Mouse (Mus musculus) forebrain, embryonic 14.5 days (tissue): Measurements from ENCODE around the gene Gm26558. TPM values are rescaled to one million over a fixed set of nuclear protein-coding genes. Genes with fewer than 3 reads are reported as not detected.

Experiments used
- ATAC-seq: fragments of 200-750 bp; cut with Nextera tagmentation; 2 replicates; pipeline ENCODE4 v1.8.0; 2017; ENCODE audit warnings: mild to moderate bottlenecking, moderate library complexity
- DNase-seq: peaks from one replicate; pipeline ENCODE4 v3.0.0-alpha.2; 2015; ENCODE audit warnings: low spot score
- H3K27ac ChIP-seq: fragments of 300-500 bp; sonication (generic); 2 replicates; pipeline ENCODE4 v1.5.1; 2014; ENCODE audit warnings: low read depth, mild to moderate bottlenecking, control low read depth, low read length, moderate library complexity
- H3K27me3 ChIP-seq: fragments of 300-500 bp; sonication (generic); replicated peaks from 2 replicates; pipeline ENCODE4 v1.6.1; 2014; ENCODE audit warnings: low read length, control low read depth, mixed read lengths; ENCODE audit not compliant: control insufficient read depth, insufficient read depth
- H3K36me3 ChIP-seq: fragments of 300-500 bp; sonication (generic); 2 replicates; pipeline ENCODE4 v1.6.1; 2014; ENCODE audit warnings: low read length, control low read depth; ENCODE audit not compliant: control insufficient read depth, insufficient read depth
- H3K4me1 ChIP-seq: fragments of 300-500 bp; sonication (generic); 2 replicates; pipeline ENCODE4 v1.6.1; 2014; ENCODE audit warnings: antibody characterized with exemption, low read length, control low read depth; ENCODE audit not compliant: control insufficient read depth, insufficient read depth
- H3K4me2 ChIP-seq: fragments of 300-500 bp; sonication (generic); 2 replicates; pipeline ENCODE4 v1.6.1; 2014; ENCODE audit warnings: mild to moderate bottlenecking, control low read depth, low read length
- H3K4me3 ChIP-seq: fragments of 300-500 bp; sonication (generic); 2 replicates; pipeline ENCODE4 v1.5.1; 2014; ENCODE audit warnings: low read depth, low read length, control low read depth
- H3K9ac ChIP-seq: fragments of 300-500 bp; sonication (generic); 2 replicates; pipeline ENCODE4 v1.6.1; 2014; ENCODE audit warnings: mild to moderate bottlenecking, low read length, control low read depth, moderate library complexity
- H3K9me3 ChIP-seq: fragments of 300-500 bp; sonication (generic); replicated peaks from 2 replicates; pipeline ENCODE4 v1.6.1; 2016; ENCODE audit warnings: low read length, control low read depth, mixed read lengths; ENCODE audit not compliant: control insufficient read depth
- WGBS: fragments of 180-500 bp; shearing (Covaris S2); extraction: QIAGEN DNeasy Blood & Tissue Kit; methylation state at CpG from one replicate; pipeline ENCODE4 v1.1.7; 2014; 5-methylcytosine and 5-hydroxymethylcytosine counted together
- polyA plus RNA-seq: library from polyadenylated mRNA; unstranded; fragments of >200 nt; fragmentation: Nextera tagmentation; extraction: Ambion mirVana; gene quantifications from 2 replicates; pipeline ENCODE4 v1.2.1, GENCODE M21; 2014

Gene Gm26558
- polyA plus RNA-seq, 1 experiment from 2014 or later = 2.6 TPM

DNA sequence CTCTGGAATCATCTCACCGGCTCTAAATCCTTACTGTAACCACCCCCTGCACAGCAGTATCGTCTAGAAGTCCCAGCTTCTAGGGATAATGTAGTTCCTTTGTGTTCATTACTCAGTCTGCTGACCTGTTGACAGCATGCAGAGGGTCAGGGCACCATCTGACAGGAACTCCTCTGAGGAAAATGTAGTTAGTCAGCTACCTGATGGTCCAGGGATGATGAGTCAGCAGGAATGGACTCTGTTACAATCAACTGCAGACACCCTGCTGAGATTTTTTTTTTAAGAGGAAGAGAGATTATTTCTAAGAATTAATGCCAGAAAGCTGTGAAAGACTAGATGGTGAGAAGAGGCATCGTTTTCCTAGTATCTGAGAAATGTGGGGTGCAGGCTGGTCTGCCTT lies 45.3 kb downstream of the Gm26558 start:
- H3K27ac ChIP-seq = no peak overlapping the region
- no peaks in the 10 kb centered on the region for H3K27me3 ChIP-seq
- no peak overlapping the region for H3K4me3 ChIP-seq
- no peak for ATAC-seq
- no peak for DNase-seq
- no peak overlapping the region for H3K4me2 ChIP-seq
- no peaks in the 10 kb centered on the region for H3K36me3 ChIP-seq
- H3K9me3 ChIP-seq = no peaks in the 10 kb centered on the region
- 74% methylated on average over 3 of the region's 3 CpGs for WGBS
- H3K9ac ChIP-seq = no peak overlapping the region
- no peaks in the 10 kb centered on the region for H3K4me1 ChIP-seq

DNA sequence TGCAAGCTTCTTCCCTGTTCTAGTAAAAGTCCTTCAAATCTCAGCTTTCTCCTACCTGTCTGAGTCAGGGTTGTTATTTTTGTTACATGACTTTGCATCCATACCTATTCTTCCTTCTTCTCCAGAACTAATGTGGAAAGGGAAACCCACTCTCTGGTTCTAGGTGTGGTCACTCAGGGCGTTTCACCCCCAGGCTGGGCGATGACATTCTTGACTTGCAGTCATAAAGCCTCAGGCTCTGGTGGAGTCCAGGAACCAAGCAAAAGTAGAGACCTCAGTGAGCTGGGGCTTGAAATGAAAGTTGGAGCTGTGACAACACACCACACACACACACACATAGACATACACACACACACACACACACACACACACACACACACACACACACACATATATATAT lies 45.8 kb downstream of the Gm26558 start:
- Histone ChIP-seq H3K27me3 (no peaks in the 10 kb centered on the region), H3K4me2 (no peak overlapping the region)
- WGBS = 88% methylated on average over 2 of the region's 2 CpGs

DNA sequence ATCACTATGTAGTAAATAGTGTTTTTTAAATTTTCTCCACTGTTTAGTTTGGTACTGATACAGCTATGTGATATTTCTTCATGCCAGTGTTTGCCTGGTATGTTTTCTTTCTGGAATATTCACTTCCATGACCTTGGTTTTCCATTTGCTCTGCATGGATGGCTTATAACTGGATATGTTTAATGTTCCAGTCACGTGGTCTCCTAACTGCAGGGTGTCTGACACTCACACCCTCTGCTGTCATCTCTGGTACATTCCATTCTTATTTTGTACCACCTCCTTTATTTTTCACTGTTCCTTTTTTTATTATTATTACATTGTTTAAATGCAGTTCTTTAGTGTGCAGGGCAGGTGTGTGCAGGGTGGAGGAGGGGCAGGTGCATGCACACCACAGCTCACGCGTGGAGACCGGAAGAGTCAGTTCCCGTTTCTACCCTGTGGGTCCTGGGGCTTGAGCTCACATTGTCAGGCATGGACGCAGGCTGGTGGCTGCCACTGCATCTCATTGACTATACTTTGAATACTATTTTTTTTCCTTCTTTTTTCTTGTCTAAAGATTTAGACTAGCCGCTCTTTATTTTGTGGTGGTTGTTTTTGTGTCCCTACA lies 47.1 kb downstream of the Gm26558 start:
- H3K36me3 ChIP-seq = no peaks in the 10 kb centered on the region
- H3K4me3 ChIP-seq = no peak overlapping the region
- no peak overlapping the region for H3K9ac ChIP-seq
- no peaks in the 10 kb centered on the region for H3K4me1 ChIP-seq
- H3K27ac ChIP-seq = no peak overlapping the region
- H3K27me3 ChIP-seq = no peaks in the 10 kb centered on the region
- ATAC-seq = no peak
- H3K9me3 ChIP-seq = no peaks in the 10 kb centered on the region
- 84% methylated on average over 7 of the region's 7 CpGs for WGBS
- no peak overlapping the region for H3K4me2 ChIP-seq
- DNase-seq = no peak

More for the DNA sequence above, 45.8 kb downstream of the Gm26558 start:
- Histone ChIP-seq H3K36me3 (no peaks in the 10 kb centered on the region), H3K9me3 (no peaks in the 10 kb centered on the region), H3K4me3 (no peak overlapping the region), H3K27ac (no peak overlapping the region), H3K9ac (no peak overlapping the region), H3K4me1 (no peaks in the 10 kb centered on the region)
- no peak for DNase-seq
- no peak for ATAC-seq

Other genes with a start within 250 kb of the Gm26558 start
- gene Sp5, start 187.2 kb downstream of the Gm26558 start, polyA plus RNA-seq = 3.0 and 4.2 TPM in 2 replicates
- 1.8 and 2.8 TPM in 2 replicates for gene Erich2, start 153.3 kb downstream of the Gm26558 start, polyA plus RNA-seq
- 46.4 and 70.4 TPM in 2 replicates for gene Gad1, start 109.0 kb downstream of the Gm26558 start, polyA plus RNA-seq
- gene Gorasp2, start 532 bp downstream of the Gm26558 start, polyA plus RNA-seq = 128 and 130 TPM in 2 replicates
- 23.5 TPM in 2 replicates for gene Tlk1, start 163.6 kb upstream of the Gm26558 start, polyA plus RNA-seq